Mouse (Mus musculus): ENCODE results near the gene Hoxb6. TPM values are rescaled to one million over a fixed set of nuclear protein-coding genes. Genes with fewer than 3 reads are reported as not detected.

Gene Hoxb6
- total RNA-seq, 2 experiments from 2014 or later: not detected

DNA sequence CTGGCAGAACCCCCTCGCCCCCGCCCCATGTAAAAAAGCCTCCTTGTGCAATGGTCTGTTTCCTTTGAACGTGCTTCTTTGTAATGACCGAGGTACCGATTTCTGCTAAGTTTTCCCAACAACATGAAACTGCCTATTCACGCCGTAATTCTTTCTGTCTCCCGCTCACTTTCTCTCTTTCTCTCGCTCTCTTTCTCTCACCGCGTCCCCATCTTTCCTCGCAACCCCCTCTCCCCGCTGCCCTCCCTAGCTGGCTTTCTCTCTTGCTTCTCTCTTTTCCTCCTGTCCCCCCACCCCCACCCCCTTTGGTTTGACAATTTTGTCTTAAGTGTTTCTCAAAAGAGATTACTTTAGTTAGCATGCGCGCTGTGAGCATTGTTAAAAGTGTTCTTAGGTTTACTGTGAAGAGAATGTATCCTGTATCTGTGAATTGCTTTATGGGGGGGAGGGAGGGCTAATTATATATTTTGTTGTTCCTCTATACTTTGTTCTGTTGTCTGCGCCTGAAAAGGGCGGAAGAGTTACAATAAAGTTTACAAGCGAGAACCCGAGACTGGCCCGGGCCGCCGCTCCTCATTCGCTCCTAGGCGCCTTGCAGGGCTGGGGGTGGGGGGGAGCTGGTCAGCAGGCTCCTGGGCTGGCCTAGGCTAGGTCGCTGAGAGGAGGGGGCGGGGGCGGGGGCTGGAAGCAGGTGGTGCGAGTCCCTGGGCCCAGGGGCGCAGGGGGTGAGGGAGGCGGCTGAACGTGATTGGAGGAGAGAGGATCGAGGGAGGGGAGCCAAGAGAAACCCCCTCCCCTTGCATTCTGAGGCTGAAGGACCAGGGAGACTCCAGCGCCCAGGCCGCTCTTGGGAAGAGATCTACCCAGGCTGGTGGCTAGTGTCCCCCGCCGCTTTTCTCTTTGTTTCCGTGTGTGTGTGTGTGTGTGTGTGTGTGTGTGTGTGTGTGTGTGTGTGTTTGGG, 7.2 kb upstream of the Hoxb6 start:
- ATAC-seq (ENCODE audit: poor library complexity, severe bottlenecking): no peak

DNA sequence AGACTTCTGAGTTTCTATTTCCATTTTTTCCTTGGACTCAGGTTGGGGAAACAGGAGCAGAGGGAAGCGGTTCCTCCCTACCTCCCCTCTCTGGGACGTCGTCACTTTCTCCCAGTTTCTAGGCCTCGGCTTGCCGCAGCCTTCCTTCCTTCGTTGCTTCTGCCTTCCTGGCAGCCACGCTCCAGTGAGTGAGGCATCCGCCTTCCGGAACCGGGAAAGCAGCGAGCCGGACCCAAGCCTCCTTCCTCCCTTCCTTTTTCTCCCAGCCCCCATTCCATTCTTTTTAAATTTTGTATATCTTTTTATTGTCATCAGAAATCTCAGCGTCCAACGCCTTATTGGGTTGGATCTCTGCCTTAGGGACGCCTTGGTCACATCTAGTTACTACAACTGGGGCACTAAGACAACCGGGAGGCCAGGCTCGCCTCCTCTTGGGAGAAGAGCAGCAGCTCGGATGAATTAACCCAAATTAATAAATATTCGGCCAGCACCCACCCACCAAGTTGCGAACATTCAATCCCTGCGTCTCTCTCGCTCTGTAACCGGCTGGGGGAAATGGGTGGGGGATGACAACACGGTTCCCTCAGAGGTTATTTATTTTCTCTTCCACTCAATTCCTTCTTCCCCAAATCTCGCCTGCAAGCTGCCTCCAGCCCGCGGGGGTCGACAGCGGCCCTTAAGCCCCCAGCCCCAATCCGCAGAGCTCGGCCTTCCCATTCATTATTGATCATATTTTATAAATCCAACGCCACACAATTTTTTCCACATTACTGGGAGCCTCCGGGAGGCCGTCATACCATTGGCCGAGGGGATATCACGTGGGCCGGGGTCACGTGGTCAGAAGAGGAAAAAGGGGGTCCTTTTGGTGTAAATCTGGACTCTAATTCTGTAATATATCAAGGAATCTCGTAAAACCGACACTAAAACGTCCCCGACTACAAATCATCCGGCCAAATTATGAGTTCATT, 6.2 kb upstream of the Hoxb6 start, which contains the start of gene Hoxb7:
Hoxb7 (plus strand) TSS at position 853 of the 968 bp plus-strand sequence.
- ATAC-seq (ENCODE audit: poor library complexity, severe bottlenecking): no peak

DNA sequence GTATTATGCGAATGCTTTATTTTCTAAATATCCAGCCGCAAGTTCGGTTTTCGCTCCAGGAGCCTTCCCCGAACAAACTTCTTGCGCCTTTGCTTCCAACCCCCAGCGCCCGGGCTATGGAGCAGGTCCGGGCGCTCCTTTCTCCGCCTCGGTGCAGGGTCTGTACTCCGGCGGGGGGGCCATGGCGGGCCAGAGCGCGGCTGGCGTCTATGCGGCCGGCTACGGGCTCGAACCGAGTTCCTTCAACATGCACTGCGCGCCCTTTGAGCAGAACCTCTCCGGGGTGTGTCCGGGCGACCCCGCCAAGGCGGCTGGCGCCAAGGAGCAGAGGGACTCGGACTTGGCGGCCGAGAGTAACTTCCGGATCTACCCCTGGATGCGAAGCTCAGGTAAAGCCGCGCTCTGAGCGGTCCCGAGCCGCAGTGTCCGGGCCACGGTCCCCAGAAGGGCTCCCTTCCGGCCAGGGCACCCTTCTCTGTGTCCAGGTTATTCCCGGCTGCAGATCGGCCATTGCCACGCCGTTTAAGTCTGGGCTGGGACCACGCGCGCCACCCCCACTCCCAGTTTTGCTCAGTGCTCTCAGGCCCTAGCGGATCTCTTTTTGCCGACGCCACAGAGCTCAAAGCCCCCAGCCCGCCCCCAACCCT, 5.4 kb upstream of the Hoxb6 start:
- no peak for ATAC-seq (ENCODE audit: poor library complexity, severe bottlenecking)

DNA sequence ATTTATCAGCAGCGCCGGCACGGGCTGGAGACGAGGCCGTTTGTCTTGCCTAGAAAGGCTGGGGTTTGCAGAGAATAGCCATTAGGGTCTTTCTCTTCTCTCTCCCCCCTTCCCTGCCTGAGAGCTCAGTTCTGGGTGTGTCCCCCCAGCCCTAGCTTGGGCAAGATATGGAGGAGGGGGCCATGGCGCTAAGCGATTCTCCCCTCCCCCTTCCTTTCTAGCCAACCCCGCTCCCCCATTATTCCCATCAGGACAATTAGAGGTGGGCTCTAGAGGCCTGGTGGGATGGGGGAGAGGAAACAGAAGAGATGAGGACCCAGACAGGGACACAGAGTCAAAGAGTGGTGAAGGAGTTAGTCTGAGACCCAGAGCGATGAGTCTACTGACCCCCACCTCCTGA, 4.9 kb upstream of the Hoxb6 start:
- ATAC-seq (ENCODE audit: poor library complexity, severe bottlenecking): no peak

DNA sequence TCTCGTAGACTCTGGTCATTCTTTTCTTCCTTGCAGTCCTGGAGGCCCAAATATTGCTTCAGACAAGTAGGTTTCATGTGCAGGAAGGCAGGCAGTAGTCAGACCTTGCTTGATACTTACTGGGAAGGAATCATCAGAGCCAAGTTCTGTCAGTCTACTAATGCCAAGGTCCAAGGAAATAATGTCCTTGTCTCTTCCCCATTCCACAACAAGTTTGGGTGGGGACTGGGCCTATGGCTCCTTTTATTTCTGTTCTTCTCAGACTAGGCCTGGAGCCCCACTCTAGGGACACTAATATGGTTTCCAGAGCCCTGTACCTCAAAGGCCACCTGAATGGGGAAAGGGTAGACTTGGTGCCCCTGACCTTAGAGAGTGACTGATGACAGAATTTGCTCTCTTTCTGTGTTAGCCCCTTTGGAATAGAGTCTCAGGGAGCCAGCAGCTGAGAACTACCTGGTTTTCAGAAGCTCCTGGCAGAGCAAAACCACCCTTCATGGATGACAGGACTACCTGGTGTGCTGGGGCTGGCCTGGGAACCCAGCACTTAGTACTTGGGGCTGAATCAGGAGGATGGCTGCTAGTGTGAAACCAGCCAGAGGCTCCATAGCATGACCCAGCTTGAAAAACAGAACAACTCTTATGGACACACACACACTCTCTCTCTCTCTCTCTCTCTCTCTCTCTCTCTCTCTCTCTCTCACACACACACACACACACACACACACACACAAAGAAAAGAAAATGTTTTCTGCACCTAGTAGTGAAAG, 3.6 kb upstream of the Hoxb6 start:
- ATAC-seq (ENCODE audit: poor library complexity, severe bottlenecking): no peak

DNA sequence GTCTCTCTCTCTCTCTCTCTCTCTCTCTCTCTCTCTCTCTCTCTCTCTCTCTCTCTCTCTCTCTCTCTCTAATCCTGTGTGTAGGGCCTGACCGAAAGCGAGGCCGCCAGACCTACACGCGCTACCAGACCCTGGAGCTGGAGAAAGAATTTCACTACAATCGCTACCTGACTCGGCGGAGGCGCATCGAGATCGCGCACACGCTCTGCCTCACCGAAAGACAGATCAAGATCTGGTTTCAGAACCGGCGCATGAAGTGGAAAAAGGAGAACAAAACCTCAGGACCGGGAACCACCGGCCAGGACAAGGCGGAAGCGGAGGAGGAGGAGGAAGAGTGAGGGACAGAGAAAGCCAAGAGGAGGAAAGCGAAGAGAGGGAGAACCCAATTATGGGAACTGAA, 3.0 kb upstream of the Hoxb6 start:
- ATAC-seq (ENCODE audit: poor library complexity, severe bottlenecking): no peak

DNA sequence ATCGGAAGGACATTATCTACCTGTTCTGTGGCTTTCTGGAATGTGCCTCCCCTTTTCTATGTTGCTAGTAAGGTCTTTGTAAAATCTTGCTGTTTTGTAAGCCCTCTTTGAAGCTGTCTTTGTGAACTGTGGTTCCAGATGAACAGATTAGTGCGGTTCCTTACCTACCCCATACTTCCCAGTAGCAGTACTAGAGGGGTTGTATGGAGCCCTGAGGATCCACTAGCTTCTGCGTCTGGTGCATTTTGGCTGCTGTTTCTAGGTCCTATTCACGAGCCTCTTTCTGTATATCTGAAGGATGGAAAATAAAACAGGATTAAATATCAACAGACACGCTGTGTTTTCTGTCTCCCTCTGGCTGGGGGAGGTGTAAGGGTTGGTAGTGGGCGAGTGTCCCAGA, 2.4 kb upstream of the Hoxb6 start:
- ATAC-seq (ENCODE audit: poor library complexity, severe bottlenecking): no peak

DNA sequence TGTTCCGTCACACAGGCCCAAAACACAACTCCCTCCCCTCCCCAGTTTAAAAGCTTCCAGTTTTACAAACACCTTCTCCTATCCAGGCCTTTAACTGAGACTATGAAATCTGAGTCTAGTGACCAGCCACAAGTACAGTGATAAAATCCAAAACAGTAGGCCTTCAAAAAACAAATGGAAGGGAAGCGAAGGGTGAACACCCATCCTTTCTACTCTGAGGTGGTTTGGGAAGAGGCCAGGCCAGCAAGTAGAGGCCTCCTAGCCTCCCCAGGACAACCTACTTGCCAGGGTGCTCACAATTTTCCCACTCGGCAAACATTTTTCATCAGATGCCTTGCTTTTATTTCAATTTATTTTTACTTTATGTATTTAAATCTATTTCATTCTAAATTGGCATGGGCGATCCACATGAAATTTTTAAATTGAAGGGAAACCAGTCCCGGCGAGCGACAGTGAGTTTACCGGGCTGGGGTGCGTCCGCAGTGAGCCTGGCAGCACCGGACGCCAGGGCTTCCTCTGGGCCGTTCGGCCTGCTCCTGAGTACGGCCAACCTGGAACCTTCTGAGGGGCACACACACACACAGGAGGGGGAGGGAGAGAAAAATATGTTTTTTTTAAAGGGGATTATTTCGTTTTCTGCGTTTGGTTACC, 1.4 kb upstream of the Hoxb6 start:
- no peak for ATAC-seq (ENCODE audit: poor library complexity, severe bottlenecking)

DNA sequence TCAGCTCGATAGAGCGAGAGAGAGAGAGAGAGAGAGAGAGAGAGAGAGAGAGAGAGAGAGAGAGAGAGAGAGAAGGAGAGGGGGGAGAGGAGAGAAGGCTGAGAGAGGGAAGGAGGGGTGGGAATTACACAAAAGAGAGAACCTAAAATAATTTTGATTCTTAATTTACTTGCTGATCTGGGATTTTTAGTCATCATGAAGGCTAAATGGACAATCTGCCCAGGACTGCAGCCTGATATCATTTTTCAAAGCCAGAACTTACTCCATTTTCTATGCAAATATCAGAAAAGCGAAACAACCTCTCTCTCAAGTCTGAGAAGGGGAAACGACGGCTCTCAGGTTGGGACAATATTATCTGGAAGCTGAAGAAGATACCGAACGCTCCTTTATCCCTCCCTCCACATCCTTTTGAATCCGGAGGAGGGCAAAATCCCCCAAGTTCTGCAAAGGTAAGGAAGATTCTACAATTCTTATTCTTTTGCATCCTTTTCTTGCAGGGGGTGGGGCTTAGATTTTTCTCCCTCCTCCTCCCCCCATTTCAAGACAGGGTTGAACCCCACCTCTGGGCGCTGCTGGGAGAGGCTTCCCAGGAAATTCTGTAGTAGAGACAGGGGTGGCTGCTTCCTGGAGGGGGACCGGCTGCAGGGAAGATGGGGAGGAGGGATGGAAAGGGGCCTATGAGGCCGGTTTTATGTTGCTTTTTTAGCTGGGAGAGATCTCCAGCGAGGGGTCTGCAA, 457 bp downstream of the Hoxb6 start:
- ATAC-seq (ENCODE audit: poor library complexity, severe bottlenecking): no peak

DNA sequence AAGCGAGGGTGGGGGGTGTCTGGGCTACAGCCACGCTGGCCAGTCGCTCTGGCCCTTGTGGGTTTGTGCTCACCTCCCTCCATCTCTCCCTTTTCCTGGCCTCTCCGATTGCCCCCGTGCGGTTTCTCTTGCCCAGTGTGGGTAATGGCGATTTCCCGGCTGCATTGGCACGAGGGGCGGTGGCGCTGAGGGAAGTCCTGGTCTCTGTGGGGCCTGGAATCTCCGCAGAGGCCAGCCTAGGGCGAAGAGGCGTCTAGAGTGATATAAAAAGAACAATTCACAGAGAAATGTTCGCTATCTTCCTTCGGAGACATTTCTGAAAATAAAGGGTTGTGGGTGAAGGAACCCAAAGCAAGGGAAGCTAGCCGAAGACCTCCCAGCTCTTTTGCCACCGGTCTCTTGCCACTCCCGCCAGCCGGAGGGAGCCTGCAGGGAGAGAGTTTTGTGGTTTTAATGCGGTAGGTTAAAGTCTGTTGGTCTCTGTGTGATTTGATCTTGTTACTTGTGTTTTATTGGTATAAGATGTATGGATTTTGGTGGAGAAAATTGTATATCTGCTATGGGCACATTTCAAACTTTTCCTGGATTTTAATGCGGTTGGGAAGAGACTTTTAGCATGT, 1.1 kb downstream of the Hoxb6 start:
- no peak for ATAC-seq (ENCODE audit: poor library complexity, severe bottlenecking)

DNA sequence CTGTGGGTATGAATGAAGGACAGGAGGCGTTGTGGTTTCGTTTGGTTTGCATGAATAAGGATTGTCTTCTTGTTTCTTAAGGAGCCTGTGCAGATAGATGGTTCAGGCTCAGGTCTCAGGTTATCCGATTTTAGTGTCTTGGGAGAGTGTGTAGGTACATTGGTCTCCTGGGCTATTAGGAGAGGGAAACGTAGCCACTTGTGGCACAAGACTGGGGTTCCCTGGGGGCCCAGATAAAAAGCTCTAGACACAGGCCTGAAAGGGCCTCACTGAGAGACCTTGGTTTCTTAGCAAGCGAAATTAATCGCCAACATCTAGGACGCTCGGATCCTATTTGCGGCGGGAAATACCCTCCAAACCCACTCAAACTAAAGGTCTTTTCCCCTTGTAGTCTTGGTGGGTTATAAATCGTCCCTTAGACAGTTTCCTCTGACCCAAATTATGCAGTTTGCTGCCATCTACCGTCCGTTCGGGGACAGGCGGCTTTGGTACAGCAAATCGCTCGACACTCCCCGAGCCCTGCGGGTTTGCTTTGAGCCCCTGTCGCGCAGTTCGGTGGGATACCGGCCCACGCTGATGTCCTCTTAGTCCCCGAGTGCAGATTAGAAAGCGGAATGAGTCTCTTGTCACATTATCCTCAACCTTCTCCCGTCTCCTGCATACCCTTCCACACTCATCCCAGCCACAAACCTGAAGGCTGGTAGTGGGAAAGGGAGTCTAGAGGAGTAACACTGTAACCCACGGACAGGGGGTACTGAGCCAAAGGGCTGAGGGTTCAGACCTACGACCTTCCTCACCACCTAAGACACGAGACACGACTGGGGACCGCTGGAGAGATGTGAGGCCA, 2.2 kb downstream of the Hoxb6 start:
- peak; percentile 70 for ATAC-seq (ENCODE audit: poor library complexity, severe bottlenecking)

DNA sequence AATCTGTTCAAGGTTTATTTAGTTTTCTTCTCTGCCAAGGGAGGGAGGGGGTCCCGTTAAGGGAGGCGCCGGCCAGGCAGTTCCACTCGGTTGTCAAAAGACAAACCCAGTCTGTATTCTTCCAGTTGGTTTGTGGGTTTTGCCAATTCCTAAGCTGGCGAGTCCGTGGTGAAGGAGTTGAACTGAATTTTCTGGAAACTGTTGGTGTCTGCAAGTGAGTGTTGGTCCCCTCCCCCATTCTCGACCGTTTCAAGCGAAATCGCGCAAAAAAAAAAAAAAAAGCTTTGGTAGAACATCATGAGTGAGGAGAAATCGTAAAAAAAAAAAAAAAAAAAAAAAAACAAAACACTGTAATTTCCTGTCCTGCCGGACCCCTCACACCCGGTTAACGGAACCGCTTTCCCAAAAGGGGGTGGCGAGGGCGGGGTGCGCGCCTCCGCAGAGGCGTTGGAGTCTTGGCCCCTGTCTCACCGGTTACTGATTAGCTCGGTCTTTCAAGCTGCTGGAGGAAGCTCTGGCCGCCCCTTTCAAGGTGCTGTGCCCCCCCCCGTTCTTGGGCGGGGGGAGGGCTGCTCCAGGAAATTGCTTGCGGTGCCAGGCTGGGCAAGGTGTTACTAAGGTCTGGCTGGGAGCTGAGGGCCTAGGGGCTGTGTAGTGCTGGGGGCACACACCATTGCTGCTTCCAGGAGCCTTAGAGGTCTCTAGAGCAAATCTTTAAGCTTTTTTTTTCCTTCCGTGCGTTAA, 3.0 kb downstream of the Hoxb6 start:
- peak; percentile 18; the same call in 1 of the 2 replicates for ATAC-seq (ENCODE audit: poor library complexity, severe bottlenecking)

DNA sequence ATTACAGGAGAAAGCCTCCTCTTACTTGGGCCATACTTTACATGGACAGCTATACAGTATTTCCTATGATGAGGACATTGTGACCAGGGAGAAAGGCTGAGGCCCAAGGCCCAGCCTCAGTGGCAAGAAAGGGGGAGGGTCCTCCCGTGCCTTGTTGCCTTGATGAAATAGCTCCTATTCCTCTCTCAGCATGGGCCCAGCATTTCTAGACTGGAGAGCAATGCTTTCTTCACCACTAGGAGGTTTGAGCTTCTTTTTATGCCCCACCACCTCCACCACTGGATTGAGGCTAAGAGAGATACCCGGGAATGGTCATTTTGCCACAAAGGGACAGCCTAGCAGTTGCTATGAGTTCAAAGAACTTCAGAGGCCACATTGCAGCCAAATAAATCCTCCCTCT, 4.7 kb downstream of the Hoxb6 start:
- ATAC-seq (ENCODE audit: poor library complexity, severe bottlenecking): no peak

DNA sequence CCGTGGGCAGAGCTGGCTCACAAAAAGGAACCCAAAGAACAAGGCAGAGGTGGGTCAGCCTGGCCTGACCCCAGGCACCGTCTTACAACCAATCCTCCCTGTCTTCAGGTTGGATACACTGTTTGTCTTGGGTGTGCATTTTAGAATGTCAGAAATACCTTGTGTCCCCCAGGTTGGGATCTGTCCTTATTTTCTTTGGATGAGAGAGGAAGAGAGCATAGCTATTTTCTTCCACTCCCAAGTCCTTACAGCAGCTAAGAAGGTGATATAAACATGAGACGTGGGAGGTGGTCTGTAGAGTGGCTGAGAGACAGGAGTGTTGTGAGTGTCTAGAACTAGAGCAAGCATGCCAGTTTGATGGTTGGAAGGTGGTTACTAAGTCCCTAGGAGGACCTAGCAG, 5.2 kb downstream of the Hoxb6 start:
- ATAC-seq (ENCODE audit: poor library complexity, severe bottlenecking): no peak

DNA sequence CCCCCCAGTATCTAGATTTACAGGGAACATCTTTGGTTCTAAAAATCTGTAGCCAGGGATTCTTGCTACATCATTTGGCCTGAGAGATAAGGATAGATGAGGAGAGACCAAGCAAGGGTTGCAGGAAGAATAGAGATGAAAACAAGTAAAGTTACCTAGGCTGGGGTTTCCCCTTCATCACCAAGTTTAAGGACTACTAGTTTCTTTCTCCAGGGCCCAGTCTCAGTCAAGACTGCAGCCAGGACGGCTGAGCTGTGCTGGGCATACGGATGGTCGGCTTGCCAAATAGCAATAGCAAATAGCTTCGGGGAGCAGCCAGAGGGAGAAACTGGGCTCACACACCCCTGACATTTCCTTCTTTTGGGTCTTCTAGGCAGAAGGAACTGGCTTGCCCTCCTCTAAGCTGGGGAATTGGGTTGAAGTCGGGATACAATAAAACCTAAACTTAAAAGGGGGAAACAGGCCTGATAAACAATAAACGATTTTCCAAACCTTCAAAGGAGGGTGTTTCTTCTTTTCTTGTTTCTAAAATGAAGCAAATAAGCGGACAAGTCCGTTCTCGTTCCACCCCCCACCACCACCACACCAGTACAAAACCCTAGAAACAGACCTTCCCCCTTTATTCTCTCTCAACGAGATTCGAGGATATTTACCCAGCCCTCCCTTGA, 5.8 kb downstream of the Hoxb6 start:
- ATAC-seq (ENCODE audit: poor library complexity, severe bottlenecking): no peak

DNA sequence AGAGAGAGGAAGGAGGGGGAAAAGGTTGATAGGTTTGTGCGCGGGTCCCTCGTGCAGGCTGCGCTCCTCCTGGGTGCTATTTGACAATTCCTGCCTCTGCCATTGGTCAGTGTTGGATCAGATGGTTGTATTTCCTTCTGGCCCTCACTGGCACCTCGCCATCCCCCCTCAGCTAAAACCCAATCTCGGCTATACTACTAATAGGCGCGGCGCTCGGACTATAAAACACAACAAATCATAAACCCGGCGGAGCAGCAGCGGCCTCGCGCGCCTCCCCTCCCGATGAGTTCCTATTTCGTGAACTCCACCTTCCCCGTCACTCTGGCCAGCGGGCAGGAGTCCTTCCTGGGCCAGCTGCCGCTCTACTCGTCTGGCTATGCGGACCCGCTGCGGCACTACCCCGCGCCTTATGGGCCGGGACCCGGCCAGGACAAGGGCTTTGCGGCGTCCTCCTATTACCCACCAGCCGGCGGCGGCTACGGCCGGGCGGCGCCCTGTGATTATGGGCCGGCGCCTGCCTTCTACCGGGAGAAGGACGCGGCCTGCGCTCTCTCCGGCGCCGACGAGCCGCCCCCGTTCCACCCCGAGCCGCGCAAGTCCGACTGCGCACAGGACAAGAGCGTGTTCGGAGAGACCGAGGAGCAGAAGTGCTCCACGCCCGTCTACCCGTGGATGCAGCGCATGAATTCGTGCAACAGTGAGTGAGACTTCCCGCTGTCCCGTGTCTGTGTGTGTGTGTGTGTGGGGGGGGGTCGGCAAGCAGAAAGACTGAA, 6.8 kb downstream of the Hoxb6 start:
- no peak for ATAC-seq (ENCODE audit: poor library complexity, severe bottlenecking)
